Mouse (Mus musculus) embryonic facial prominence, embryonic 14.5 days (tissue): ENCODE measurements around the gene Plpp2. TPM values are rescaled to one million over a fixed set of nuclear protein-coding genes. Genes with fewer than 3 reads are reported as not detected.
A peak's percentile ranks its signal among the peaks of the same experiment; 100 is the strongest.

Source experiments
- ATAC-seq: fragments of 200-750 bp; cut with Nextera tagmentation; 2 replicates; pipeline ENCODE4 v1.8.0; 2017; ENCODE audit warnings: low read depth, moderate number of reproducible peaks, moderate TSS enrichment
- DNase-seq: peaks from one replicate; pipeline ENCODE4 v3.0.0-alpha.2; 2015; ENCODE audit warnings: low spot score
- H3K27ac ChIP-seq: fragments of 300-500 bp; sonication (generic); replicated peaks from 2 replicates; pipeline ENCODE4 v1.5.1; 2014; ENCODE audit warnings: low read depth, mild to moderate bottlenecking, low read length, moderate library complexity
- H3K27me3 ChIP-seq: fragments of 300-500 bp; sonication (generic); replicated peaks from 2 replicates; pipeline ENCODE4 v1.6.1; 2014; ENCODE audit warnings: low read length; ENCODE audit not compliant: control insufficient read depth, insufficient read depth
- H3K36me3 ChIP-seq: fragments of 300-500 bp; sonication (generic); 2 replicates; pipeline ENCODE4 v1.6.1; 2014; ENCODE audit warnings: low read length, mixed read lengths; ENCODE audit not compliant: control insufficient read depth, insufficient read depth
- H3K4me1 ChIP-seq: fragments of 300-500 bp; sonication (generic); 2 replicates; pipeline ENCODE4 v1.6.1; 2014; ENCODE audit warnings: antibody characterized with exemption, low read length; ENCODE audit not compliant: control insufficient read depth, insufficient read depth
- H3K4me2 ChIP-seq: fragments of 300-500 bp; sonication (generic); 2 replicates; pipeline ENCODE4 v1.6.1; 2014; ENCODE audit warnings: low read depth, mild to moderate bottlenecking, low read length, moderate library complexity, mixed read lengths
- H3K4me3 ChIP-seq: fragments of 300-500 bp; sonication (generic); 2 replicates; pipeline ENCODE4 v1.5.1; 2014; ENCODE audit warnings: low read depth, mild to moderate bottlenecking, low read length
- H3K9ac ChIP-seq: fragments of 300-500 bp; sonication (generic); 2 replicates; pipeline ENCODE4 v1.6.1; 2014; ENCODE audit warnings: low read depth, mild to moderate bottlenecking, low read length, moderate library complexity, mixed read lengths
- H3K9me3 ChIP-seq: fragments of 300-500 bp; sonication (generic); 2 replicates; pipeline ENCODE4 v1.6.1; 2016; ENCODE audit warnings: low read length; ENCODE audit not compliant: control insufficient read depth
- WGBS: fragments of 180-500 bp; shearing (Covaris S2); extraction: QIAGEN DNeasy Blood & Tissue Kit; methylation state at CpG from one replicate; pipeline ENCODE4 v1.1.7; 2014; 5-methylcytosine and 5-hydroxymethylcytosine counted together
- microRNA-seq: library from miRNA; unstranded; fragments of <30 nt; microRNA quantifications from one replicate; pipeline ENCODE4, GENCODE M21; 2016; ENCODE audit warnings: borderline number of aligned reads
- polyA plus RNA-seq: library from polyadenylated mRNA; unstranded; fragments of >200 nt; fragmentation: Nextera tagmentation; extraction: Ambion mirVana; gene quantifications from 2 replicates; pipeline ENCODE4 v1.2.1, GENCODE M21; 2014

The Plpp2 gene
- polyA plus RNA-seq, 1 experiment from 2014 or later = 19.9 TPM

DNA sequence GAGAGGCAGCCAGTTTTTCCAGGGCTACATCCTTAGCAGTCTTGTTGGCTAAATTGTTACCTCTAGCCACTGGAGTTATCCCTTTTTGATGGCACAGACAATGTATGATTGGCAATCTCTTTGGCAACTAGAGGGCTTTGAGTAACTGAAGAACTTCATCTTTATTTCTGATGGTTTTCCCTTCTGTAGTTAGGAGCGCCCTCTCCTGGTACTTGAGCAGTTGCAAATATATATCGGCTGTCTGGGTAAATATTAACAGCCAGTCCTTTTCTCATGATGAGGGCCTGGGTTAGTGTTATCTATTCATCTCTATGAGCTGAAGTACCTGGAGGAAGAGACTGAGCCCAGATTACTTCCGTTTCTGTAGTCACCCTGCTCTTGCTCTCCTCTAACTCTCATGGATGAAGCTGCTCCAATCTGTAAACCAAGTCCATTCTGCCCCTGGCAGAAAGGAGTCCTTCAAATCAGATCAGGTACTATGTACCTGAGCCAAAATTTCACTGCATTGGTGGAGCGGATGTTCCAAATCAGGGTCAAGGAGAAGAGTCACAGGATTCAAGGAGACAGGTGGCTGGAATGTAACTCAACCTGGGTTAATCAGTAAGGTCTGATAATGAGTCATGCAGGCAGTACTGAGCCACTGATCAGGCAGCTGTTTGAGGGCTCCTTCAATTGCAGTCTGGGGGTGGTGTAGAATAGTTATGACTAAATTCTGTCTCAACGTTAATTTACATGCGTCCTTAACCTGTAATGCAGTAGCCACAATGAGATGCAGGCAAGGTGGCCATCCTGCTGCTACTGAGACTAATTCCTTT lies 30.6 kb downstream of the Plpp2 start:
- H3K36me3 ChIP-seq = no peaks in the 10 kb centered on the region
- WGBS = 69% methylated on average over 6 of the region's 6 CpGs
- no peak overlapping the region for H3K4me2 ChIP-seq
- no peak overlapping the region for H3K9ac ChIP-seq
- H3K27ac ChIP-seq = no peak overlapping the region
- no peaks in the 10 kb centered on the region for H3K27me3 ChIP-seq
- H3K4me1 ChIP-seq = no peaks in the 10 kb centered on the region
- peak; percentile 3 for DNase-seq
- no peaks in the 10 kb centered on the region for H3K9me3 ChIP-seq
- no peak for ATAC-seq
- no peak overlapping the region for H3K4me3 ChIP-seq

DNA sequence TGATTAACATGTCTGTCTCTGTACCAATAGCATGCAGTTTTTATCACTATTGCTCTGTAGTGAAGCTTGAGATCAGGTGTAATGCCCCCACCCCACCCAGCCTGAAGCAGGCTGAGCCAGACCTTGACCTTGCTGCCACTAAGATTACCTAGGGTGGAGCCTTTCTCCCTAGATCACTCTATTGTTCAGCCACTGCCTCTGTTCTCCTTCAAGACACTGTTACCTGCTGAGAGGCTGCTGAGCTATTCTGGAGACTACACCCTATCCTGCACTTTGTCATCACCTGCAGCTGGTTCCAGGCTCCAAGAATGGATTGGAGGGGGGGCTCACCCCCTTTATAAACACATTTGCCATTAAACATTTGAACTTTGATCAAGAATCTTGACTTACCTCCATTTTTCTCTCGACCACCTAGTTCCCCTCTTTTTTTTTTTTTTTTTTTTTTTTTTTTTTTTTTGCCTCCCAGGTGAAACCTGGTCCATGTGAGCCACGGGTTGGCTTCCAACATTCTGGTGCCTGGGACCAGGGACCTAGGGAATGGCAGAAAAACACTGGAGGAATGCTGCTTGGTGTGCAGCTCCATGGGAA lies 36.8 kb downstream of the Plpp2 start:
- ATAC-seq = no peak
- Histone ChIP-seq H3K36me3 (no peaks in the 10 kb centered on the region), H3K9ac (no peak overlapping the region), H3K9me3 (no peaks in the 10 kb centered on the region), H3K4me1 (no peaks in the 10 kb centered on the region), H3K27ac (no peak overlapping the region), H3K27me3 (no peaks in the 10 kb centered on the region), H3K4me3 (no peak overlapping the region), H3K4me2 (no peak overlapping the region)
- no peak for DNase-seq
- 43% methylated on average over 2 of the region's 2 CpGs for WGBS

DNA sequence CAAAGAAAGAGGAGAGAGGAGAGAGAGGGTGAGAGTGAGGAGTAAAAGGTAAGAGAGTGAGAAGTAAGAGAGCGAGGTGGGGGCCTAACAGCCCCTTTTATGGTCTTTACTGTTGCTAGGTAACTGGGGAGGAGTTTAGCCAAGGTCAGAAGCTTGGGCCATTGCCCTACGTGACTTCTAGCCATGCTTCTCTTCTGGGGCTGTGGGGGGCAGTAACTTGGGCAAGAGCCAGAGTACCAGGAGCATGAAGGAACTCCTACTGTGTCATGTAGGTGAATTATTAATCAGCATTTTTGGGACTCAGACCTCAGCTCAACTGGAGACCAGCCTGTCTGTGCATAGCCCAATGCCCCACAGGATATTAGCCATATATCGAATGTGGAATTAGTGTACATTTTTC lies 37.7 kb downstream of the Plpp2 start:
- H3K4me1 ChIP-seq = no peaks in the 10 kb centered on the region
- no peak for DNase-seq
- no peak for ATAC-seq
- no peak overlapping the region for H3K9ac ChIP-seq
- no peaks in the 10 kb centered on the region for H3K36me3 ChIP-seq
- H3K4me3 ChIP-seq = no peak overlapping the region
- no peaks in the 10 kb centered on the region for H3K27me3 ChIP-seq
- H3K4me2 ChIP-seq = no peak overlapping the region
- no peak overlapping the region for H3K27ac ChIP-seq
- 73% methylated on average over 3 of the region's 3 CpGs for WGBS
- no peaks in the 10 kb centered on the region for H3K9me3 ChIP-seq

Small RNAs within 50 kb of the gene (microRNA-seq; reads per million reads assigned to microRNA genes)
- gene Mir6909 = not detected

Other genes with a start within 250 kb of the Plpp2 start
- not detected in 2 replicates for gene Vmn2r82, start 177.3 kb downstream of the Plpp2 start, polyA plus RNA-seq
- gene Vmn2r83, start 65.1 kb downstream of the Plpp2 start, polyA plus RNA-seq = not detected in 2 replicates
- gene Mier2, start 21.4 kb upstream of the Plpp2 start, polyA plus RNA-seq = 44.6 and 50.9 TPM in 2 replicates
- gene Theg, start 53.5 kb upstream of the Plpp2 start, polyA plus RNA-seq = not detected in 2 replicates
- 0.09 TPM in 1 of 2 replicates, not detected in the other for gene C2cd4c, start 80.2 kb upstream of the Plpp2 start, polyA plus RNA-seq
- gene Shc2, start 104.1 kb upstream of the Plpp2 start, polyA plus RNA-seq = 11.3 and 11.4 TPM in 2 replicates
- gene Odf3l2, start 111.9 kb upstream of the Plpp2 start, polyA plus RNA-seq = not detected in 2 replicates
- 8.5 and 11.6 TPM in 2 replicates for gene Madcam1, start 130.8 kb upstream of the Plpp2 start, polyA plus RNA-seq
- 58.7 and 65.3 TPM in 2 replicates for gene Tpgs1, start 135.6 kb upstream of the Plpp2 start, polyA plus RNA-seq
- 106 TPM in 2 replicates for gene Cdc34, start 148.4 kb upstream of the Plpp2 start, polyA plus RNA-seq
- 0.31 and 0.51 TPM in 2 replicates for gene Gzmm, start 155.2 kb upstream of the Plpp2 start, polyA plus RNA-seq
- 846 and 847 TPM in 2 replicates for gene Bsg, start 170.7 kb upstream of the Plpp2 start, polyA plus RNA-seq
- gene Hcn2, start 182.8 kb upstream of the Plpp2 start, polyA plus RNA-seq = 0.15 and 0.20 TPM in 2 replicates
- gene Polrmt, start 212.8 kb upstream of the Plpp2 start, polyA plus RNA-seq = 32.5 and 33.6 TPM in 2 replicates
- 0.35 and 0.38 TPM in 2 replicates for gene Fgf22, start 221.3 kb upstream of the Plpp2 start, polyA plus RNA-seq
- gene Rnf126, start 233.2 kb upstream of the Plpp2 start, polyA plus RNA-seq = 77.5 and 78.9 TPM in 2 replicates
- gene Fstl3, start 243.5 kb upstream of the Plpp2 start, polyA plus RNA-seq = 8.3 and 10.7 TPM in 2 replicates